Mouse (Mus musculus) limb, embryonic 14.5 days (tissue): ENCODE results near the gene Urb1. TPM values are rescaled to one million over a fixed set of nuclear protein-coding genes. Genes with fewer than 3 reads are reported as not detected.

Experiments
- ATAC-seq: fragments of 200-750 bp; cut with Nextera tagmentation; 2 replicates; pipeline ENCODE4 v1.8.0; 2017; ENCODE audit warnings: low read depth, moderate number of reproducible peaks, moderate TSS enrichment; ENCODE audit not compliant: low FRiP score
- DNase-seq: peaks from one replicate; pipeline ENCODE4 v3.0.0-alpha.2; 2015; ENCODE audit warnings: low spot score
- H3K27ac ChIP-seq: fragments of 300-500 bp; sonication (generic); replicated peaks from 2 replicates; pipeline ENCODE4 v1.5.1; 2014; ENCODE audit warnings: low read depth, mild to moderate bottlenecking, low read length, moderate library complexity, mixed read lengths
- H3K27me3 ChIP-seq: fragments of 300-500 bp; sonication (generic); 2 replicates; pipeline ENCODE4 v1.6.1; 2014; ENCODE audit warnings: low read length, mixed read lengths; ENCODE audit not compliant: control insufficient read depth, insufficient read depth
- H3K36me3 ChIP-seq: fragments of 300-500 bp; sonication (generic); 2 replicates; pipeline ENCODE4 v1.6.1; 2014; ENCODE audit warnings: mild to moderate bottlenecking, low read length, moderate library complexity, mixed read lengths; ENCODE audit not compliant: control insufficient read depth, insufficient read depth
- H3K4me1 ChIP-seq: fragments of 300-500 bp; sonication (generic); 2 replicates; pipeline ENCODE4 v1.6.1; 2014; ENCODE audit warnings: antibody characterized with exemption, low read length, mixed read lengths; ENCODE audit not compliant: control insufficient read depth, insufficient read depth
- H3K4me2 ChIP-seq: fragments of 300-500 bp; sonication (generic); replicated peaks from 2 replicates; pipeline ENCODE4 v1.6.1; 2014; ENCODE audit warnings: low read depth, mild to moderate bottlenecking, low read length, moderate library complexity; ENCODE audit not compliant: severe bottlenecking
- H3K4me3 ChIP-seq: fragments of 300-500 bp; sonication (generic); replicated peaks from 2 replicates; pipeline ENCODE4 v1.5.1; 2014; ENCODE audit warnings: low read length
- H3K9ac ChIP-seq: fragments of 300-500 bp; sonication (generic); 2 replicates; pipeline ENCODE4 v1.6.1; 2014; ENCODE audit warnings: mild to moderate bottlenecking, low read depth, low read length, moderate library complexity; ENCODE audit not compliant: severe bottlenecking
- H3K9me3 ChIP-seq: fragments of 300-500 bp; sonication (generic); 2 replicates; pipeline ENCODE4 v1.6.1; 2016; ENCODE audit warnings: low read length; ENCODE audit not compliant: control insufficient read depth
- POLR2A ChIP-seq: fragments of 200-500 bp; IDR thresholded peaks from 2 replicates; pipeline ENCODE4 v1.8.0; 2012; ENCODE audit warnings: inconsistent platforms, mild to moderate bottlenecking, moderate library complexity, borderline replicate concordance; ENCODE audit not compliant: insufficient read depth, insufficient read length; ENCODE audit errors: extremely low read depth
- WGBS: fragments of 180-500 bp; shearing (Covaris S2); extraction: QIAGEN DNeasy Blood & Tissue Kit; methylation state at CpG from one replicate; pipeline ENCODE4 v1.1.7; 2014; 5-methylcytosine and 5-hydroxymethylcytosine counted together
- polyA plus RNA-seq, 2 experiments: library from polyadenylated mRNA; depleted of rRNA in 1 of 2; stranded (reverse) in 1 of 2; unstranded in 1 of 2; fragments of >200 nt; fragmentation: Nextera tagmentation in 1 of 2; extraction: Ambion mirVana in 1 of 2; gene quantifications; 2 replicates each; pipeline versions ENCODE4 v1.2.1 to v1.2.3; 2012 to 2014

The Urb1 gene
- polyA plus RNA-seq, 2 experiments: 8.6 to 10.6 TPM

- Histone ChIP-seq H3K27ac (no peak overlapping the region), H3K36me3 (peaks cover 81% of the 10 kb centered on the region), H3K27me3 (no peaks in the 10 kb centered on the region), H3K4me2 (no peak overlapping the region), H3K9ac (no peak overlapping the region), H3K4me3 (no peak overlapping the region), H3K4me1 (no peaks in the 10 kb centered on the region), H3K9me3 (no peaks in the 10 kb centered on the region)
- 95% methylated on average over 15 of the region's 15 CpGs for WGBS
- DNase-seq (no peak), ATAC-seq (no peak)
- TF ChIP-seq POLR2A: no peak
Observed at GRCm38 (mm10) chr16:90766919-90767454, 43.2 kb downstream of the Urb1 start.

GRCm38 (mm10) chr16:90765195-90765877 lies 44.9 kb downstream of the Urb1 start:
- H3K4me1 ChIP-seq: no peaks in the 10 kb centered on the region
- H3K27me3 ChIP-seq: no peaks in the 10 kb centered on the region
- H3K4me3 ChIP-seq: no peak overlapping the region
- H3K27ac ChIP-seq: no peak overlapping the region
- DNase-seq: no peak
- H3K36me3 ChIP-seq: peaks cover 83% of the 10 kb centered on the region
- no peak for TF ChIP-seq POLR2A
- 85% methylated on average over 9 of the region's 9 CpGs for whole genome bisulfite sequencing
- no peak for ATAC-seq
- H3K9me3 ChIP-seq: no peaks in the 10 kb centered on the region
- H3K9ac ChIP-seq: no peak overlapping the region
- H3K4me2 ChIP-seq: no peak overlapping the region

- no peak for TF ChIP-seq POLR2A
- DNase-seq (no peak), ATAC-seq (no peak)
- H3K9ac ChIP-seq: no peak overlapping the region
- H3K9me3 ChIP-seq: no peaks in the 10 kb centered on the region
- no peak overlapping the region for H3K4me3 ChIP-seq
- no peak overlapping the region for H3K4me2 ChIP-seq
- H3K36me3 ChIP-seq: peaks cover 74% of the 10 kb centered on the region
- H3K4me1 ChIP-seq: no peaks in the 10 kb centered on the region
- no peak overlapping the region for H3K27ac ChIP-seq
- WGBS: 71% methylated on average over 4 of the region's 4 CpGs
- no peaks in the 10 kb centered on the region for H3K27me3 ChIP-seq
Observed at GRCm38 (mm10) chr16:90760515-90760914, 49.7 kb downstream of the Urb1 start.

- DNase-seq: no peak
- Histone ChIP-seq H3K27me3 (no peaks in the 10 kb centered on the region), H3K36me3 (peaks cover 82% of the 10 kb centered on the region), H3K9me3 (no peaks in the 10 kb centered on the region), H3K4me3 (no peak overlapping the region), H3K9ac (no peak overlapping the region), H3K27ac (no peak overlapping the region), H3K4me1 (no peaks in the 10 kb centered on the region), H3K4me2 (no peak overlapping the region)
- no peak for TF ChIP-seq POLR2A
- no peak for ATAC-seq
- 68% methylated on average over 3 of the region's 3 CpGs for WGBS
Observed at GRCm38 (mm10) chr16:90759335-90759734, 50.9 kb downstream of the Urb1 start.

GRCm38 (mm10) chr16:90753386-90753941 lies 56.7 kb downstream of the Urb1 start:
- no peaks in the 10 kb centered on the region for H3K27me3 ChIP-seq
- H3K4me1 ChIP-seq: no peaks in the 10 kb centered on the region
- ATAC-seq (no peak), DNase-seq (no peak)
- TF ChIP-seq POLR2A: no peak
- H3K4me3 ChIP-seq: no peak overlapping the region
- H3K9ac ChIP-seq: no peak overlapping the region
- no peak overlapping the region for H3K27ac ChIP-seq
- 89% methylated on average over 13 of the region's 13 CpGs for WGBS
- H3K36me3 ChIP-seq: peaks cover 58% of the 10 kb centered on the region
- no peaks in the 10 kb centered on the region for H3K9me3 ChIP-seq
- no peak overlapping the region for H3K4me2 ChIP-seq
